Mouse (Mus musculus) megakaryocyte, adult 5-6 weeks (primary cell): ENCODE measurements around the gene Neu3. TPM values are rescaled to one million over a fixed set of nuclear protein-coding genes. Genes with fewer than 3 reads are reported as not detected.

Experiments used
- ATAC-seq: 2 replicates; pipeline ENCODE4 v1.8.0; 2016; ENCODE audit warnings: mild to moderate bottlenecking, inconsistent platforms; ENCODE audit not compliant: poor library complexity, severe bottlenecking
- total RNA-seq, 2 experiments: library from RNA; stranded (forward) in 1 of 2; stranded (reverse) in 1 of 2; fragments of 153-499, 151-499 nt in 1 of 2; fragments of 221-1000, 200-1000 nt in 1 of 2; gene quantifications; 2 replicates each; pipeline versions ENCODE4 v1.2.3 to v1.2.4; 2015 to 2017

Neu3 gene
- total RNA-seq, 2 experiments from 2014 or later: 0.22 to 1.8 TPM

DNA sequence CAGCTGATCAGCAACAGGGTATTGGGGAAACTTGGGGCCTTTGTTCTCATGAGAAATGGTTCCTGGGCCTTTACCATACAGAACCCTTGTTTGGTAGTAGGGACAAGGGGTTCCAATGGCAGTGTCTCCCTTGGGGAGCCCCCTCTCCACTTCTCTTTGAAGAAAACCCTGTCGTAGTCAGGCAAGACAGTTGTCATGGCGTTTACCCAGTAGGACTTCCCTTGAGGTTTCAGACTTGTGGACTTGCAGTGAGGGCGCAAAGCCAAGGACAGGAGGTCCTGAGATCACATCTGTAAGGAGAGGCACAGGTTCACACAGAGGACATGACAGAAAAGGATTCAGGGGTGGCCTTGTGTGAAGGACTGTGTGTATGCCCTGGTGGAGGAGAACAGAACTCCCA lies 31.7 kb downstream of the Neu3 start:
- no peak for ATAC-seq

- ATAC-seq: peak; percentile 66
These were observed 32.8 kb downstream of the Neu3 start for GRCm38 (mm10) chr7:99795192-99795981.

DNA sequence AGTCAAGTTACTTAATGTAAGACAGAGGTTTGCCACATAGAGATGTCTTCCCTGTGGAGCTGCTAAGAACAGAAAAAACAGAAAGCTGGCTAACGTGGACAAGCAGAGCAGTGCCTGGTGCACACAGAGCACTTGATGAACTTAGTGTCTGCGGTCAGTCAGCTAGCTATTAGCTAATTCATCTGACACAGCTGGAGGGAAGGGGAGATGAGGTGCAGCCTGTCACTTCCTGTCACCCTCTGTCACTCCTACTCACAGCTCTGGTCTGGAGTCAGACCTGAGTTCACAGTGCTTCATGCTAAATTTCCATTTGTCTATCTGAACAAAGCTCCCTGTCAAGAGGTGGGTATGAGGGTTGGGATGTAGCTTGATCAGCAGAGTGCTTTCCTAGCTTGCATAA lies 34.1 kb downstream of the Neu3 start:
- ATAC-seq: peak; percentile 66

- ATAC-seq: no peak
These were observed 37.4 kb downstream of the Neu3 start for GRCm38 (mm10) chr7:99790816-99791215.

GRCm38 (mm10) chr7:99788563-99788962 lies 39.7 kb downstream of the Neu3 start:
- no peak for ATAC-seq

DNA sequence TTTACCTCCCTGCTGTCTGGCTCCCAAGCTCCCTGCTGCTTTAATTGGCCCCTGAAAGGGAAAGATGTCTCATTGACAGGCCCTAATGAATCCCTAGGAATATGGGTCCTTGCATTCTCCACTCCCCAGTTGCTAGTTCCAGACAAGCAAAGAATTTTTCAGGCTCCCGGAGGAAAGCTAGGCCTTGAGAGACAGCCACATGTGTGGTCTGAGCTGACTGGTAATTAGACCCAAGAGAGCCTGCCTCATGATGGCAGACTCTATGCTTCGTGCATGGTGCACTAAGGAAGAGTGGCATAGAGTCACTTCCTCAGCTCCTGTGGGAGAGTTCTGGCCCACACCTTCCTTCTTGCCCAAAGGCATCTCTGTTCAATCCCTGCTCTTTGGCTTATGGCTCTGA lies 40.3 kb downstream of the Neu3 start:
- no peak for ATAC-seq

DNA sequence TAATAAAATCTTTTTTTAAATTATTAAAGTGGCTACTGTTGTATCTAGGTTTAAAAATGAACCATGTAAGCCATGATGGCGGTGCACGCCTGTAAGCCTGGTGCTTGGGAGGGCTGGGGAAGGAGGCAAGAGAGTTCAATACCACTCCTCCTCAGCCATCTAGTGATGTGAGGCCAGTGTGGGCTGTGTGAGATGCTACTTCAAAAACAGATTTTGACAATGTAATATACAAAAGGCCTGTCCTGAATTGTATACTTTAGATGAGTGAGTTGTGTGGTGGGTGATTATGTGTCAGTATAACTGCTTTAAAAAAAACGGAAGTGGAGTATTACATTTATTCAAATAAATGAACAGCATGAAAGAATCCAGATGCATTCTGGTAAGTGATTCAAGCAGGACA lies 41.4 kb downstream of the Neu3 start:
- no peak for ATAC-seq

- no peak for ATAC-seq
These were observed 42.7 kb downstream of the Neu3 start for GRCm38 (mm10) chr7:99785553-99785952.

DNA sequence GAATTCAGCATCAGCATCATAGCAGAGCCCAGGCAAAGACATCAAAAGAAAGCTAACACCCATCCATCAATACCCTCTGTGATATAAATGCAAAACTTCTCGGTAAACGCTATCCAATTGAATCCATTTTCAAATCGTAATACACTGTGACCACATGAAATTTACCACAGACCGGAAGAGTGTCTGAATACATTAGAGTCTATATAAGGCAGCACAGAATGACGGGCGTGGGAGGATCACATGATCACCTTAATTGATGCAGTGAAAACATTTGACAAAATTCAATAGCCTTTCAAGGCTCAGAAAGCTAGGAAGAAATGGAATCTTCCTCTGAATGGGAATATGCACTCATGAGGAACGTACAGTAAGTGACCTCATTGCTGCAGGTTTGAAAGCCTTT lies 44.8 kb downstream of the Neu3 start:
- ATAC-seq: no peak

DNA sequence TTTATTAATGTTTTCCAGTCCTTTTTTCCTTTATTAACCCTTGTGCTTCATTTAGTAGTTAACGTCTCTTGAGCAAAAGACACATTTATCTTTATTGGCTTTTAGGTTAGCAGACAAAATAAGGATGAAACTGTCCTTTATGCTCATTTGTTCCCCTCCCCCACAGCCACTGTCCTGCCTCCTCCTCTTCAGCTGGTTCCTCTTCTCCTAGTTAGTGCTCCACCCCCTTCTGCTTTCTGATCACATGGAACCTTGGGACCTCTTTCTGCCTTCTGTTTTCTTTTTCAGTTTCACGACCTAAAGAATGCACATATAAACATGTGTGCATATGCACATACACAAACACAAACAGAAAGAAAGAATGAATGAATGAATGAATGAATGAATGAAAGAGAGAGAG lies 46.3 kb downstream of the Neu3 start:
- ATAC-seq: peak; percentile 91

- ATAC-seq: peak; percentile 91
These were observed 46.8 kb downstream of the Neu3 start for GRCm38 (mm10) chr7:99781385-99781784.

DNA sequence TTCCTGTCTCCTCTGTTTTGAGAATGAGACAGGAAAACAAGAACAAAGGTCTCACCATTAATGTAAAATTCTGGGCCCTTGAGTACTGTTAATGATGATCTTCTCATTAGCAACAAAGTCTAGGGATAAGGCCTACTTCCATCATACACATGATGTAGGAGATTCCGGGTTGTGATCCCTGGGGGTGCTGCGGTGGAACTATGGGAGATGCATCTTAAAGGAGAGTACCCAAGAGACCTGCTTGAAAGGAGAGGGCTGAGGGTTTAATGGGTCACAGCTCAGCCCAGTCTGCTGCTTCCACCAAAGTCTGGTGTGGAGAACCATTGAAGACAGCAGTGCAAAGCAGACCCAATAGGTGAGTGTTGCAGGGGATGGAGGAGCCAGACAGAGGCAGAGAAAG lies 65.0 kb downstream of the Neu3 start, which contains the start of gene Olfr521:
Gene Olfr521, plus strand, starts transcription at position 301 of the 400 bp plus-strand sequence.
- no peak for ATAC-seq

Other genes with a start within 250 kb of the Neu3 start
- gene Tpbgl, start 201.3 kb downstream of the Neu3 start, total RNA-seq (2015): 0.27 TPM in 1 of 2 replicates, not detected in the other
- 0.07 TPM in 1 of 2 replicates, not detected in the other for gene Tpbgl, start 201.3 kb downstream of the Neu3 start, total RNA-seq (2017)
- 0.16 TPM in 1 of 2 replicates, not detected in the other for gene Slco2b1, start 117.1 kb downstream of the Neu3 start, total RNA-seq (2015)
- gene Slco2b1, start 117.1 kb downstream of the Neu3 start, total RNA-seq (2017): 0.11 and 1.5 TPM in 2 replicates
- not detected in 2 replicates for gene Olfr520, start 98.1 kb downstream of the Neu3 start, total RNA-seq (2015)
- not detected in 2 replicates for gene Olfr520, start 98.1 kb downstream of the Neu3 start, total RNA-seq (2017)
- gene Olfr521, start 64.9 kb downstream of the Neu3 start, total RNA-seq (2015): not detected in 2 replicates
- gene Olfr521, start 64.9 kb downstream of the Neu3 start, total RNA-seq (2017): not detected in 2 replicates
- 0.11 TPM in 1 of 2 replicates, not detected in the other for gene Xrra1, start 30.7 kb upstream of the Neu3 start, total RNA-seq (2015)
- not detected in 2 replicates for gene Xrra1, start 30.7 kb upstream of the Neu3 start, total RNA-seq (2017)
- 181 and 205 TPM in 2 replicates for gene Spcs2, start 35.0 kb upstream of the Neu3 start, total RNA-seq (2015)
- gene Spcs2, start 35.0 kb upstream of the Neu3 start, total RNA-seq (2017): 113 and 137 TPM in 2 replicates
- gene Rnf169, start 152.0 kb upstream of the Neu3 start, total RNA-seq (2015): 13.2 and 13.7 TPM in 2 replicates
- gene Rnf169, start 152.0 kb upstream of the Neu3 start, total RNA-seq (2017): 19.5 and 22.0 TPM in 2 replicates
- not detected in 2 replicates for gene Chrdl2, start 177.8 kb upstream of the Neu3 start, total RNA-seq (2015)
- not detected in 2 replicates for gene Chrdl2, start 177.8 kb upstream of the Neu3 start, total RNA-seq (2017)